In genomic region chr16:95996156-95996555, GRCm38 (mm10) we compare ENCODE assay signal across 20 mouse cellular contexts.
"Had no signal": no experiment of that assay in that cellular context is flagged by ENCODE, and none has a peak within 500 bp of the region (broad histone marks: within the 10 kb centered on the region; RNA-seq: fewer than 3 reads in every experiment).

No protein-coding gene starts in this region.

- ATAC-seq: inflammation-experienced regulatory T-cells, adult 6 months; intestine, embryonic 16.5 days had no signal

- H3K4me2 ChIP-seq: liver, embryonic 13.5 days; midbrain, embryonic 11.5 days; neural tube, embryonic 12.5 days; neural tube, embryonic 15.5 days had no signal

- H3K9ac ChIP-seq: liver, embryonic 13.5 days; neural tube, embryonic 12.5 days; neural tube, embryonic 15.5 days had no signal

- H3K27ac ChIP-seq: kidney, postnatal 0 days; liver, embryonic 13.5 days; neural tube, embryonic 12.5 days; neural tube, embryonic 15.5 days; stomach, postnatal 0 days had no signal

- DNase-seq: kidney, adult 18-20 months; kidney, adult 9 months; kidney, postnatal 25 days; layer of hippocampus, adult 9-11 months; liver, embryonic 13.5 days; midbrain, embryonic 14.5 days; right cerebral cortex, adult 18-20 months; right cerebral cortex, postnatal 14 days; right cerebral cortex, postnatal 4 days; thymus, adult 2 months; thymus, postnatal 14 days; thymus, postnatal 4 days had no signal

- H3K4me3 ChIP-seq: layer of hippocampus, adult 2 months; liver, embryonic 13.5 days; neural tube, embryonic 12.5 days; neural tube, embryonic 15.5 days had no signal

- H3K27me3 ChIP-seq: liver, embryonic 13.5 days; neural tube, embryonic 12.5 days; neural tube, embryonic 15.5 days had no signal

- H3K9me3 ChIP-seq: liver, embryonic 13.5 days; neural tube, embryonic 12.5 days; neural tube, embryonic 15.5 days had no signal
